Mouse (Mus musculus) monocyte, adult 5-6 weeks (primary cell): ENCODE measurements around the gene Olfr38. TPM values are rescaled to one million over a fixed set of nuclear protein-coding genes. Genes with fewer than 3 reads are reported as not detected.

Source experiments
- ATAC-seq: fragments of 153-309, 156-312 bp; replicated peaks from 2 replicates; pipeline ENCODE4 v1.8.0; 2017; ENCODE audit warnings: mild to moderate bottlenecking; ENCODE audit not compliant: low TSS enrichment, insufficient number of reproducible peaks, severe bottlenecking, poor library complexity, low FRiP score
- total RNA-seq: library from RNA; stranded (forward); fragments of 200-1000, 200-491, 200-594 nt; gene quantifications from 3 replicates; pipeline ENCODE4 v1.2.3, GENCODE M21; 2017

Olfr38 gene
- total RNA-seq, result not detected in 3 replicates

DNA sequence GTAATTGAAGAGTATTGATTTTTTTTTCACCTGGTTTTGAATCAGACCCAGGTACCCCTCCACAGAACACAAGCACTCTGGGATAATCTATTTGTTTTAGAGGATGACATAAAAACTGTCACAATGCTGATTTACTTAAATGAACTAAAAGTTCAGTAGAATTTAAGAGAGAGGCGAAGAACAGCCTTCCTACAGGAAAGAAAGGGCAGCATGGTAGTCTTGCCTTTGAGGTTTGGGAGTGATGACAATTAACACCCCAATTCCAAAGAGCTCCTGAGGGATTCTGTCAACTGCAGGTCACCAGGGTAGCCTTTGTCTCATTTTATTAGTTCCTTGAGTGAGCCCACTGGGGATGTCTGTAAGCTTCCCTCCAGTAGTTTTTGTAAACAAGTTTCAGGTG, at the start of gene Olfr38:
Gene Olfr38 (plus strand): TSS at position 301 of the 400 bp plus-strand sequence.
- ATAC-seq, result no peak

- ATAC-seq, result no peak
Observed at GRCm38 (mm10) chr6:42709291-42710211, 46.7 kb upstream of the Olfr38 start, which contains the start of gene Tcaf1. TSS of gene Tcaf1 (minus strand) at chr6:42710088.

DNA sequence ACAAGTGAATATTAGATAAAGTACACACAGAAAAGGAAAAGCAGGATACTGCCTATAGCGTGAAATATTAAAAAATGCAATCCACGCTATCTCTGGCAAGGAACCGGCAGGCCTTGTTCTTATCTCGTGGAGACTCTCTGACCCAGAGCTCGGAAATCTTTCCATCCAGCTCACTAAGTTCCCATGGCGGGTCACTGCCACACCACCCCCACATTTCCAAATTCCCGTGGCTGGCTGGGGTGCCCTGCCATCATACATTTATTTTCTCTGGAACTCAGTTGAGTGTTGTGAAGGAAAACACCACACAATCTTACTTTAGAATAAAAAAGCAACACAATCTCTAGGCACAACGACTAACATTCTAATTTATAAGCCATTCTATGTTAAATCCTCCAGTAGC, 41.5 kb upstream of the Olfr38 start:
- no peak for ATAC-seq

DNA sequence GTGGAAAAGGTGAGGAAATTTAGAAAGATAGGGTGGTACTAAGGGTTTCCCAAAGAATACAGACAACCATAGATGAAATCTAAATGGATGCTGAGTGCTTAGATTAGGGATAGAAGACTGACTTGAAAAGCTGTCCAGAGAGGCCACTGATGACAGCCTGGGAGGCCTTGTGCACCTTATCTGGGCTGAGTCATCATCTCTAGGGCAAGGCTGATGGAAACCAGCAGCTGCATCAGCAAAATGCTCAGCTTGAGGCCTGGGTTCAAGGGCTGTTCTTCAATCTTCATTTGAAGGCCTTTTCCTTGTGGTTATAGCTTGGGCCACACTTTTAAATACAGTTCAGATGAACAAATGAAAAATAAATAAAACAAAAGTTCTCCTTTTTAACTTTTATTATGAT, 38.2 kb upstream of the Olfr38 start:
- ATAC-seq, result no peak

DNA sequence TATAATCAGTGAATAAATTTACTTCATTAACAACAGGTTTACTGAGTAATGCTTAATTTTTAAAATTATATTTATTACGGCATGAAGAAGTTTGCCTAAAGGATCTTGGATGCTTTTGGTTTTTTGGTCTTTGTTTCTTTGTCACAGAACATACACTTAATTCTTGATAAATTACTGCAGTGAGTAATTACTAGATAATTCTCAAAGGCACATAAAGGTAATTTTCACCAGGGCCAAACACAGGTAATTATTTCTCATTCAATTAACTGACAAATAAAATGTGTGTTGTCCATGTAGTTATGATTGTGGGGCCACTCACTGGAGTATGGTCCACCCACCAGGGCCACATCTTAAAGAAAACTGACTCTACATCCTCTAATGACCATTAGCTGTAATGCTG, 17.1 kb upstream of the Olfr38 start, which contains the start of gene Olfr453:
Gene Olfr453 (plus strand): TSS at position 301 of the 400 bp plus-strand sequence.
- ATAC-seq, result no peak

GRCm38 (mm10) chr6:42742303-42742702, 13.9 kb upstream of the Olfr38 start:
- ATAC-seq, result no peak

GRCm38 (mm10) chr6:42747846-42748245, 8.4 kb upstream of the Olfr38 start:
- ATAC-seq, result no peak

- no peak for ATAC-seq
Observed at GRCm38 (mm10) chr6:42777066-42777465, 20.9 kb downstream of the Olfr38 start.

DNA sequence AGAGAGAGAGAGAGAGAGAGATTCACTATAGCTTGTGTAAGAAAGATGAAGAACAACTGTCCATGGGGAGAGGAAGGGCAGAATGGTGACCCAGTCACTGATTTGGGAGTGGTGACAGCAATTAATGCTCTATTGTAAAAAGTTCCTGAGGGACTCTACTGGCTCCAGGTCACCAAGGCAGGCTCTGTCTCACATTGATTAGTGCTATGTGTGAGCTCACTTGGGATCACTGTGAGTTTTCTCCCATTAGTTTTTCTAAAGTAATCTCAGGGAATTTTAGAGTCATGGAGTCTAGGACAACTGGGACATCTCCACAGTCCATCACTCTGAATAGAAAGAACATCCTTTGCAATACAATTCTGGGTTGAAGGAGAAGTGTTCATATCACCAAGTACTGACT, 28.6 kb downstream of the Olfr38 start, which contains the start of gene Olfr452:
Gene Olfr452 (plus strand): TSS at position 301 of the 400 bp plus-strand sequence.
- no peak for ATAC-seq

DNA sequence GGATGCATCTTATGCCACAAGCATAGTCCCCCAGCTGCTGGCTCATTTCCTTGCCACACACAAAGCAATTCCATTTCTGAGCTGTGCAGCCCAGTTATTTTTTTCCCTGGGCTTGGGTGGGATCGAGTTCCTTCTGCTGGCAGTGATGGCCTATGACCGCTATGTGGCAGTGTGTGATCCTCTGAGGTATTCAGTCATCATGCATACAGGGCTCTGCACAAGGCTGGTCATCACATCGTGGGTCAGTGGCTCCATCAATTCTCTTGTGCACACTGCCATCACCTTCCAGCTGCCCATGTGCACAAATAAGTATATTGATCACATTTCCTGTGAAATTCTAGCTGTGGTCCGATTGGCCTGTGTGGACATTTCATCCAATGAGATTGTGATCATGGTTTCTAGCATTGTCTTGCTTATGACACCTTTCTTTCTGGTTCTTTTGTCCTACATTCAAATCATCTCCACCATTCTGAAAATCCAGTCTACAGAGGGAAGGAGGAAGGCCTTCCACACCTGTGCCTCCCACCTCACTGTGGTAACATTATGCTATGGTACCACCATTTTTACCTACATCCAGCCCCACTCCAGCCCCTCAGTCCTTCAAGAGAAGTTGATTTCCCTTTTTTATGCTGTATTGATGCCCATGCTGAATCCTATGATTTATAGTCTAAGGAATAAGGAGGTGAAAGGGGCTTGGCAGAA, 34.2 kb downstream of the Olfr38 start:
- no peak for ATAC-seq

DNA sequence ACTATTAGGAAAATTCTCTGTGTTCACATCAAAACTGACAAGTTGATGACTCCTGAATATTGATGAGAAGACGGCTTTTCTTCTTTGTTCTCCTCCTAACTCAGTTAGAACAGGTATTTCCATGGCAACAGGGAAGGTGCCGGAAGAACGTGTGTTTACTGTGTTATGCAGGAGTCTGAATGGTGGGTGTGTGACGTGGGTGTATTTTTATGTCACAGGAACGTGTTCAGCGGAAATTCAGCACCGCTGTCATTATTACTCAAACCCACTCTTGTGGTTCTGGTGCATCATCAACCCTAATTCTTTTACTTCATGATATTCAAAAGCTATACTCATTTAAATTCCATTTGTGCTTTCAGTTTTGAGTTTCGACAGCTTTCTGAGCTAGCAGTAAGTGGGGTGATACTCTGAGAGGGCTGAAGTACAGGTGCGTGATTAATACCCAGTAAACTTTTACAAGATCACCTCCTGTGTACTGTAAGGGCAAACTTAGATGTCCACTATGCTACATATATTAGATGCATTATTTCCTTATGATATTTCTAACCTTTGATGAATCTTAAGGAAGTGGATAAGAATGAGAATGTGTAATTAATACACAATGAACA, 34.8 kb downstream of the Olfr38 start:
- no peak for ATAC-seq

DNA sequence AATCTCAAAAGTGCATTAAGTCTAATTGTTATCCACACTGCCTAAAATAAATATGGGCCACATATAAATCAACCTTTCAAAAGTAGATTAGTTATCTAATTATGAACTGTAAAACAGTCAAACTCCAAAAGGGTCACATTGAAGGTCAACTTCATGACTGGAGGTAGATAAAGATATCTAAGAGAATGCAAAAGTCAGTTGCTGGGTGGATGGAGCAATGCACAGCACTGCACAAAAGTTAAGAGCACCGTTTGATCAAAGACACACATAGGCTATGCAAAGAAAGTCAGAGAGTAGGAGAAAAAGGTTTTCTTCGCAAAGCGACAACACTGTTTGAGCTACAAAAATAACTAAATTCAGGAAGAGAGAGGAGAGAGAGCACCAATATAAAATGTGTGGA, 38.8 kb downstream of the Olfr38 start:
- no peak for ATAC-seq

GRCm38 (mm10) chr6:42811639-42812038, 55.4 kb downstream of the Olfr38 start, which contains the start of gene Olfr450:
TSS of gene Olfr450 (plus strand) at chr6:42811939.
- no peak for ATAC-seq

Other genes with a start within 250 kb of the Olfr38 start
- not detected in 3 replicates for gene Olfr455, start 208.8 kb upstream of the Olfr38 start, total RNA-seq
- not detected in 3 replicates for gene Tcaf3, start 158.7 kb upstream of the Olfr38 start, total RNA-seq
- gene Tcaf2, start 111.2 kb upstream of the Olfr38 start, total RNA-seq, result not detected in 3 replicates
- not detected in 3 replicates for gene Tcaf1, start 46.3 kb upstream of the Olfr38 start, total RNA-seq
- not detected in 3 replicates for gene Olfr453, start 17.0 kb upstream of the Olfr38 start, total RNA-seq
- not detected in 3 replicates for gene Olfr452, start 28.7 kb downstream of the Olfr38 start, total RNA-seq
- gene Olfr450, start 55.5 kb downstream of the Olfr38 start, total RNA-seq, result not detected in 3 replicates
- gene Olfr449, start 78.0 kb downstream of the Olfr38 start, total RNA-seq, result not detected in 3 replicates
- gene Olfr448, start 134.0 kb downstream of the Olfr38 start, total RNA-seq, result not detected in 3 replicates
- not detected in 3 replicates for gene Olfr447, start 152.5 kb downstream of the Olfr38 start, total RNA-seq
- gene Olfr446, start 165.0 kb downstream of the Olfr38 start, total RNA-seq, result not detected in 3 replicates
- gene Olfr444, start 192.7 kb downstream of the Olfr38 start, total RNA-seq, result not detected in 3 replicates